Mouse (Mus musculus) CH12F3 (cell line): Measurements from ENCODE around the gene Zfp326.

ENCODE experiments used
- in situ Hi-C: fragments of 300-500 bp; cut with MboI; formaldehyde crosslinking; loops from 2 replicates; pipeline ENCODE4 v1.14.3; 2020; ENCODE audit warnings: low sequenced_read_pairs

The Zfp326 gene

DNA sequence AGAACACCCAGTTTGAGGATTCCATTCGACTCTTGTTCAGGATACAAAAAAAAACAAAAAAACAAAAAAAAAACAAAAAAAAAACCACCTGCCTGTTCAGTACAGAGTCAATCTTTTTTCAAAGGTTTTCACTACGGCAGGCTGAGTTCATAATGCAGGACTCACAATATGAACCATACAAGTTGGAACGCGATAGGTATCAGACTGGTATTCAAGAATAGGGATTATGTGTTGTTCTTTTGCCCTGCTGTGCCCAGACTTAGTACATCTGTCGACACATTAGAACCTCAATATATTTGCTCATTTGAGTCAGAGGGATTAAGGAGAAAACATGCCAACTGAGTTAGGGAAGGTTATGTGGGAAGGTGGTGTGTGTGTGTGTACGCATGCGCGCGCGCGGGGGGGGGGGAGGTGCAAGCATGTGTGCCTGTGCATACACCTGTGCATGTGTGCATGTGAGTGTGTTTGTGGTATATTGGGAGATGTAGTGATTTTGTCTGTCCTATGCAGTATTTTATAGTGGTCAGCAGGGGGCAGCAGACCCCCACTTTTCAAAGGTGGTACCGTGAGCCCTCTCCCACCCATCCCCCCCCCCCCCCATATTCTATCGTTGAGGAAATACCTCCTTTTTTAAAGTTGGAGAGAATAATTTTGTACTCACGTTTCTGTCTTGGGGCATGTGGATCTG lies 49.3 kb downstream of the Zfp326 start:
- in situ Hi-C loops: no loop called here

GRCm38 (mm10) chr5:105930282-105930681 lies 53.9 kb downstream of the Zfp326 start:
- in situ Hi-C loops: no loop called here

- in situ Hi-C loops: no loop called here
Observed at GRCm38 (mm10) chr5:105932392-105932791, 56.0 kb downstream of the Zfp326 start.

- in situ Hi-C loops: no loop called here
Observed at GRCm38 (mm10) chr5:105941951-105942350, 65.6 kb downstream of the Zfp326 start.
